Mouse (Mus musculus) E14TG2a.4 (cell line): ENCODE measurements around the gene Plac1.
"Not testable (repeated sequence)": the region's sequence is repeated elsewhere in the genome, so short reads cannot be mapped to it uniquely, and the experiment has no call there.

Source experiments
- H3K27me3 ChIP-seq: 2 replicates; pipeline ENCODE4 v1.6.1; 2014; ENCODE audit warnings: low read length, control low read depth; ENCODE audit not compliant: insufficient read depth
- H3K36me3 ChIP-seq: 2 replicates; pipeline ENCODE4 v1.6.1; 2014; ENCODE audit warnings: low read length, control low read depth; ENCODE audit not compliant: insufficient read depth
- H3K4me1 ChIP-seq: replicated peaks from 2 replicates; pipeline ENCODE4 v1.6.1; 2014; ENCODE audit warnings: low read depth, low read length, control low read depth
- H3K4me3 ChIP-seq: replicated peaks from 2 replicates; pipeline ENCODE4 v1.5.1; 2014; ENCODE audit warnings: mild to moderate bottlenecking, low read length
- H3K9me3 ChIP-seq: 2 replicates; pipeline ENCODE4 v1.6.1; 2014; ENCODE audit warnings: low read length, control low read depth
- CTCF ChIP-seq: conservative IDR thresholded peaks from 2 replicates; pipeline ENCODE4 v1.5.1; 2014; ENCODE audit warnings: low read length
- NANOG ChIP-seq: IDR thresholded peaks from 2 replicates; pipeline ENCODE4 v1.6.1; 2014; ENCODE audit warnings: borderline replicate concordance, low read length, mixed read lengths
- POU5F1 ChIP-seq: IDR thresholded peaks from 2 replicates; pipeline ENCODE4 v1.6.1; 2014; ENCODE audit warnings: low read length, borderline replicate concordance

Plac1 gene

DNA sequence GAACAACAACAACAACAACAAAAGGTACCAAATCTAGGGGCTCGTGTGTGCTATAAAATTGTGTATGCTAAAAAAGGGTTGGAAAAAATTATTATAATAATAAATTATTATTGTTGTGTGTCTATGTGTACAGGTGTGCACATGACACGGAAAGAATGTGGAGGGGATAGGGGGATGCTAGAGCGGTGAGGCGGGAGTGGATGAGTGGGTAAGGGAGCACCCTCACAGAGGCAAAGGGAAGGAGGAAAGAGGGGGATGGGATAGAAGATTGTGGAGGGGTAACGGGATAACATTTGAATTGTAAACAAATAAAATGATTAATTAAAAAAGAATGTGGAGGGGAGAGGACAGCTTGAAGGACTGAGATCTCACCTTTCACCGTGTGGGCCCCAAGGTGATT is 199.8 kb downstream of the Plac1 start:
- Histone ChIP-seq H3K27me3 (no peaks in the 10 kb centered on the region), H3K9me3 (no peaks in the 10 kb centered on the region), H3K4me3 (no peak overlapping the region), H3K36me3 (no peaks in the 10 kb centered on the region), H3K4me1 (peaks cover 5% of the 10 kb centered on the region; the same call in 1 of the 2 replicates)
- TF ChIP-seq CTCF (no peak), NANOG (no peak), POU5F1 (no peak)

DNA sequence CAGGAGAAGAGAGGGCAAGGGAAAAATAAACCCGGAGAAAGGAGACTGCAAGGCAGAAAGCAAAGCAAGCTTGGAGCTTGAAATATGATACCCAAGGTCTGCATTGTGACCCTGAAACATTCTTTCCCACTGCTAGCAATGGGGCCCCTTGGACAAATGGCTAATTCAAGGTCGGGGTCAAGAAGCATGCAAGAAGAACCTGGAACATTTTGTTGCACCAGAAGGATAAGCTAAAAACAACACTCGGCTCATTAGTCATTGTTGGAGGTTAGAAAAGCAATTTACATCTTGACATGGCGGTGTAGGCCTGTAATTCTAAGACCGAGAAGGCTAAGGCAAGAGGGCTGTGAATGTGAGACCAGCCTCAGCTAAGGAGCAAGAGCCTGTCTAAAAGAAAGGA is 200.3 kb downstream of the Plac1 start:
- peaks cover 4% of the 10 kb centered on the region; the same call in 1 of the 2 replicates for H3K4me1 ChIP-seq
- H3K9me3 ChIP-seq, result no peaks in the 10 kb centered on the region
- TF ChIP-seq POU5F1 (no peak), CTCF (no peak), NANOG (no peak)
- no peaks in the 10 kb centered on the region for H3K27me3 ChIP-seq
- H3K4me3 ChIP-seq, result no peak overlapping the region
- no peaks in the 10 kb centered on the region for H3K36me3 ChIP-seq

DNA sequence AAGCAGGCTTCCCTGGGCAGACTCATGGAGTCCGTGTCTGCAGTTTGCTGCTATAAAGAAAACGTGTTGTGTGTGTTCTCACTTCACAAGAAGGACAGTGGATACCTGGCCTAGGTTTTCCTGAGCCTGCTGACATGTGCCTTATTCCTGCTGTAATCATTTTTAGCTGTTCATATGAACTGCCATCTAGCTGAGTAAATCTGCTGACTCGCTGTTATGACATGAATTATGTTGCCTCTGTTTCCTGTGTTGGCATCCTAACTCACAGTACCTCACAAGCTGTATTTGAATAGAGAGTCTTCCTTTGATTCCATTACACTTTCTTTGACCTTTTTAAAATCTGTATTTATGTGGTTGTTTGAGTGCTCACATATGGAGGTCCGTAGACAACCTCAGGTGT is 201.7 kb downstream of the Plac1 start:
- H3K4me1 ChIP-seq, result peaks cover 4% of the 10 kb centered on the region; the same call in 1 of the 2 replicates
- no peaks in the 10 kb centered on the region for H3K9me3 ChIP-seq
- no peaks in the 10 kb centered on the region for H3K36me3 ChIP-seq
- no peaks in the 10 kb centered on the region for H3K27me3 ChIP-seq
- no peak overlapping the region for H3K4me3 ChIP-seq
- TF ChIP-seq CTCF, result no peak
- TF ChIP-seq NANOG, result no peak
- no peak for TF ChIP-seq POU5F1

DNA sequence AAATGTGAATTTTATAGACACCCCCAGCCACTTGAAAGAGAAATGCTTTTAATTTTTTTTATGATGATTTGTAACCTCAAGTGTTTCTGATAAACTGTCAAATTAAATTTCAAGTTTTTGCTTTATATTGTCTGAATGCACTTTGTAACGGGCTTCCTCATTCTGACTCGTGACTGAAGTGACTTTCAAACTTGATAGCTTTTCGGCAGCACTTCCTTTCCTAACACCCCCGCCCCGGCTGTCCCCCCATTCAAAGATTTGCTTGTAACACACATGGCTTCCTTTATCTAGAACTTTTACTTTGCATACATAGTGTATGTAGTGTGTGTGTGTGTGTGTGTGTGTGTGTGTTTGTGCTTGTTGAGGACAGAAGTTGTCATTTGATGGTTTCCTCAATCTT is 210.4 kb downstream of the Plac1 start:
- H3K36me3 ChIP-seq, result no peaks in the 10 kb centered on the region
- no peak for TF ChIP-seq CTCF
- no peak for TF ChIP-seq NANOG
- TF ChIP-seq POU5F1, result no peak
- no peaks in the 10 kb centered on the region for H3K27me3 ChIP-seq
- H3K4me1 ChIP-seq, result no peaks in the 10 kb centered on the region
- H3K4me3 ChIP-seq, result no peak overlapping the region
- H3K9me3 ChIP-seq, result no peaks in the 10 kb centered on the region

DNA sequence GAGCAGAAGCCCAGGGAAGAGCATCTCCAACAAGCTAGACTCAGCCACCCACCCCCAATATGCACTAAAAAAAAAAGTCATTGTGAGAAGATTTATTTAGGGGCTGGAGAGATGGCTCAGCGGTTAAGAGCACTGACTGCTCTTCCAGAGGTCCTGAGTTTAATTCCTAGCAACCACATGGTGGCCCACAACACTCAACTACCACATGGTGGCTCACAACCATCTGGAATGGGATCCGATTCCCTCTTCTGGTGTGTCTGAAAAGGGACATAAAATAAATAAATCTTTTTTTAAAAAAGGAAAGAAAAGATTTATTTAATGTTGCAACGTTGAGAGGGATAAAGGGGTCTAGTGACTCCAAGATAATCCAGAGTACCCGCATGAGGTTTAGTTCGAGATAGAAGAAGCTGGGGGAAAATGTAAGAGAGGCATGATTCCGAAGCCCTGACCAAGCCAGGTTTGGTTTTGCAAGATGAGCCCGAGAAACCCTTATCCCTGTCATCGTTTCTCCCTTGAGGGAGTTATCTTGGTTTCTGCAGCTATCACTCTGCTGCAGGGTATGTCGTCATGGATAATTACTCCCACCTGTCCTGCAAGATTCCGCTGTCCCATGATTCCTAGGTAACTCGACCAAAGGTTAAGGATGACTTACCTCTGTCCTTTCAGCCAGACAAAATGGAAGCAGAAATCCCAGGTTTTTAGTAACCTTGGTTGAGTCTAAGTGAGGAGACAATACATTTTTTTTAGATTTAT is 214.3 kb downstream of the Plac1 start:
- Histone ChIP-seq H3K27me3 (no peaks in the 10 kb centered on the region), H3K4me1 (no peaks in the 10 kb centered on the region), H3K9me3 (no peaks in the 10 kb centered on the region), H3K4me3 (no peak overlapping the region), H3K36me3 (no peaks in the 10 kb centered on the region)
- TF ChIP-seq CTCF, result no peak
- TF ChIP-seq POU5F1, result no peak
- no peak for TF ChIP-seq NANOG

DNA sequence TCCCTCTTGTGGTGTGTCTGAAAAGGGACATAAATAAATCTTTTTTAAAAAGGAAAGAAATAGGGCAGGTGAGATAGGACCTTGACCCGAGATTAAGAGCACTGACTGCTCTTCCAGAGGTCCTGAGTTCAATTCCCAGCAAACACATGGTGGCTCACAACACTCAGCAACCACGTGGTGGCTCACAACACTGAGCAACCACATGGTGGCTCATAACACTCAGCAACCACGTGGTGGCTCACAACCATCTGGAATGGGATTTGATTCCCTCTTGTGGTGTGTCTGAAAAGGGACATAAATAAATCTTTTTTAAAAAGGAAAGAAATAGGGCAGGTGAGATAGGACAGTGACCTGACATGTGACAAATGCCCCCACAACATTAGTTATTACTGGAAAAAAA is 215.6 kb downstream of the Plac1 start:
- H3K4me3 ChIP-seq, H3K4me1 ChIP-seq, H3K36me3 ChIP-seq, H3K27me3 ChIP-seq, H3K9me3 ChIP-seq: not testable (repeated sequence)

DNA sequence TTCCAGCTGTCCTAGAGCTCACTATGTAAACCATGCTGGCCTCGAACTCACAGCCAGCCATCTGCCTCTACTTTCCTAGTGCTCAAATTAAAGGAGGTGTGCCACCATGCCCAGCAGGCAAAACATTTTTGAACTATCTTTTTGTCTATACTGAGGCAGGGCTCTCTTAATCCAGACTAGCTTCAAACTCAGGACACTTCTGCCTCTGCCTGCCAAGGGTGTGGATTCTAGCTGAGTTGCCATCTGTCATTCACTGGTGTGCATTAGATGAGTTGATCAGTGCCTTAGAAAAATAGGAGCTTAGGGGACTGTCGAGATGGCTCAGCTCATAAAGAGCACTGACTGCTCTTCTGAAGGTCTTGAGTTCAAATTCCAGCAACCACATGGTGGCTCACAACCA is 216.9 kb downstream of the Plac1 start:
- Histone ChIP-seq H3K27me3 (no peaks in the 10 kb centered on the region), H3K36me3 (no peaks in the 10 kb centered on the region), H3K9me3 (no peaks in the 10 kb centered on the region), H3K4me1 (no peaks in the 10 kb centered on the region), H3K4me3 (no peak overlapping the region)
- no peak for TF ChIP-seq CTCF
- TF ChIP-seq POU5F1, result no peak
- no peak for TF ChIP-seq NANOG
